Mouse (Mus musculus) intestine, postnatal 0 days (tissue): Measurements from ENCODE around the gene Vav2. TPM values are rescaled to one million over a fixed set of nuclear protein-coding genes. Genes with fewer than 3 reads are reported as not detected.

Source experiments
- ATAC-seq: fragments of 200-750 bp; cut with Nextera tagmentation; 2 replicates; pipeline ENCODE4 v1.8.0; 2017; ENCODE audit warnings: mild to moderate bottlenecking, moderate TSS enrichment, moderate library complexity
- H3K27ac ChIP-seq: fragments of 300-500 bp; sonication (generic); 2 replicates; pipeline ENCODE4 v1.5.1; 2014; ENCODE audit warnings: mild to moderate bottlenecking, low read depth, low read length, moderate library complexity
- H3K27me3 ChIP-seq: fragments of 300-500 bp; sonication (generic); replicated peaks from 2 replicates; pipeline ENCODE4 v1.6.1; 2014; ENCODE audit warnings: low read length, mixed read lengths; ENCODE audit not compliant: control insufficient read depth, insufficient read depth
- H3K36me3 ChIP-seq: fragments of 300-500 bp; sonication (generic); 2 replicates; pipeline ENCODE4 v1.6.1; 2014; ENCODE audit warnings: mild to moderate bottlenecking, moderate library complexity; ENCODE audit not compliant: control insufficient read depth, insufficient read depth
- H3K4me1 ChIP-seq: fragments of 300-500 bp; sonication (generic); replicated peaks from 2 replicates; pipeline ENCODE4 v1.6.1; 2014; ENCODE audit warnings: antibody characterized with exemption, low read length, mixed read lengths; ENCODE audit not compliant: control insufficient read depth, insufficient read depth
- H3K4me2 ChIP-seq: fragments of 300-500 bp; sonication (generic); replicated peaks from 2 replicates; pipeline ENCODE4 v1.6.1; 2014; ENCODE audit warnings: low read depth, mild to moderate bottlenecking, moderate library complexity
- H3K4me3 ChIP-seq: fragments of 300-500 bp; sonication (generic); 2 replicates; pipeline ENCODE4 v1.5.1; 2014; ENCODE audit warnings: low read depth, low read length
- H3K9ac ChIP-seq: fragments of 300-500 bp; sonication (generic); 2 replicates; pipeline ENCODE4 v1.6.1; 2014; ENCODE audit warnings: mild to moderate bottlenecking, low read depth, low read length
- H3K9me3 ChIP-seq: fragments of 300-500 bp; sonication (generic); 2 replicates; pipeline ENCODE4 v1.6.1; 2016; ENCODE audit warnings: mixed run types; ENCODE audit not compliant: control insufficient read depth
- CTCF ChIP-seq: sonication (generic); IDR thresholded peaks from 2 replicates; pipeline ENCODE4 v1.5.1; 2016; ENCODE audit warnings: low read depth, mild to moderate bottlenecking, control low read depth, antibody characterized with exemption, moderate library complexity
- WGBS: fragments of 180-500 bp; shearing (Covaris S2); extraction: QIAGEN DNeasy Blood & Tissue Kit; methylation state at CpG from one replicate; pipeline ENCODE4 v1.1.7; 2014; 5-methylcytosine and 5-hydroxymethylcytosine counted together
- polyA plus RNA-seq: library from polyadenylated mRNA; unstranded; fragments of >200 nt; fragmentation: Nextera tagmentation; extraction: Ambion mirVana; gene quantifications from 2 replicates; pipeline ENCODE4 v1.2.1, GENCODE M21; 2015

Gene Vav2
- polyA plus RNA-seq, 1 experiment from 2014 or later, result 5.4 TPM

- no peak overlapping the region for H3K27ac ChIP-seq
- H3K4me2 ChIP-seq, result no peak overlapping the region
- H3K9me3 ChIP-seq, result no peaks in the 10 kb centered on the region
- peak; percentile 40; the same call in 1 of the 2 replicates for ATAC-seq
- no peaks in the 10 kb centered on the region for H3K27me3 ChIP-seq
- no peak overlapping the region for H3K4me3 ChIP-seq
- no peak overlapping the region for H3K9ac ChIP-seq
- 70% methylated on average over 10 of the region's 10 CpGs for WGBS
- peaks cover 22% of the 10 kb centered on the region for H3K4me1 ChIP-seq
- no peak for TF ChIP-seq CTCF
- H3K36me3 ChIP-seq, result no peaks in the 10 kb centered on the region
These were observed 32.5 kb downstream of the Vav2 start for GRCm38 (mm10) chr2:27394158-27394832.

GRCm38 (mm10) chr2:27392278-27392677, 34.6 kb downstream of the Vav2 start:
- Histone ChIP-seq H3K27ac (no peak overlapping the region), H3K4me1 (peaks cover 22% of the 10 kb centered on the region), H3K27me3 (no peaks in the 10 kb centered on the region), H3K9ac (no peak overlapping the region), H3K4me2 (no peak overlapping the region), H3K9me3 (no peaks in the 10 kb centered on the region), H3K36me3 (no peaks in the 10 kb centered on the region), H3K4me3 (no peak overlapping the region)
- no peak for ATAC-seq
- WGBS, result 48% methylated on average over 5 of the region's 5 CpGs
- peak; percentile 14; the same call in 1 of the 2 replicates for TF ChIP-seq CTCF

GRCm38 (mm10) chr2:27390775-27391174, 36.1 kb downstream of the Vav2 start:
- H3K4me1 ChIP-seq, result peaks cover 22% of the 10 kb centered on the region
- no peak overlapping the region for H3K9ac ChIP-seq
- 30% methylated on average over 4 of the region's 4 CpGs for WGBS
- H3K36me3 ChIP-seq, result no peaks in the 10 kb centered on the region
- H3K27ac ChIP-seq, result peak overlapping the region; percentile 31; the same call in 1 of the 2 replicates
- ATAC-seq, result no peak
- H3K27me3 ChIP-seq, result no peaks in the 10 kb centered on the region
- no peak overlapping the region for H3K4me3 ChIP-seq
- no peak overlapping the region for H3K4me2 ChIP-seq
- TF ChIP-seq CTCF, result no peak
- no peaks in the 10 kb centered on the region for H3K9me3 ChIP-seq

- no peaks in the 10 kb centered on the region for H3K9me3 ChIP-seq
- ATAC-seq, result peak; percentile 84
- WGBS, result 40% methylated on average over 8 of the region's 8 CpGs
- H3K27me3 ChIP-seq, result no peaks in the 10 kb centered on the region
- H3K4me3 ChIP-seq, result no peak overlapping the region
- TF ChIP-seq CTCF, result no peak
- H3K4me2 ChIP-seq, result no peak overlapping the region
- H3K4me1 ChIP-seq, result peaks cover 21% of the 10 kb centered on the region
- H3K27ac ChIP-seq, result peak overlapping the region; percentile 61
- H3K36me3 ChIP-seq, result no peaks in the 10 kb centered on the region
- no peak overlapping the region for H3K9ac ChIP-seq
These were observed 36.5 kb downstream of the Vav2 start for GRCm38 (mm10) chr2:27390325-27390724.

- Histone ChIP-seq H3K9ac (no peak overlapping the region), H3K27ac (peak overlapping the region; percentile 61), H3K4me2 (no peak overlapping the region), H3K4me1 (peaks cover 16% of the 10 kb centered on the region; the same call in 1 of the 2 replicates), H3K27me3 (no peaks in the 10 kb centered on the region), H3K9me3 (no peaks in the 10 kb centered on the region), H3K36me3 (no peaks in the 10 kb centered on the region), H3K4me3 (no peak overlapping the region)
- ATAC-seq, result peak; percentile 40
- TF ChIP-seq CTCF, result no peak
- WGBS, result 42% methylated on average over 14 of the region's 14 CpGs
These were observed 37.3 kb downstream of the Vav2 start for GRCm38 (mm10) chr2:27389272-27390162.

- Histone ChIP-seq H3K4me2 (no peak overlapping the region), H3K27ac (no peak overlapping the region), H3K36me3 (no peaks in the 10 kb centered on the region), H3K4me3 (no peak overlapping the region), H3K27me3 (no peaks in the 10 kb centered on the region), H3K9ac (no peak overlapping the region), H3K4me1 (peaks cover 14% of the 10 kb centered on the region; the same call in 1 of the 2 replicates), H3K9me3 (no peaks in the 10 kb centered on the region)
- TF ChIP-seq CTCF, result peak; percentile 42
- WGBS, result 89% methylated on average over 1 of the region's 1 CpGs
- no peak for ATAC-seq
These were observed 39.6 kb downstream of the Vav2 start for GRCm38 (mm10) chr2:27387209-27387608.
